Comparison of ENCODE assay signal across 7 mouse cellular contexts in genomic region chr2:32908796-32909195, GRCm38 (mm10). TPM values are rescaled to one million over a fixed set of nuclear protein-coding genes. Genes with fewer than 3 reads are reported as not detected.
A peak's percentile ranks its signal among the peaks of the same experiment; 100 is the strongest.
DNase-seq lines count a peak whose midpoint lies in the region; ATAC-seq lines count a peak whose summit lies in the region.

No protein-coding gene starts in this region.

- H3K4me1 ChIP-seq in forebrain, embryonic 11.5 days (replicated peaks; ENCODE audit: control insufficient read depth, insufficient read depth, low read length) = peaks cover 17% of the 10 kb centered on the region
- H3K4me1 ChIP-seq in hindbrain, embryonic 15.5 days (replicated peaks) = peaks cover 30% of the 10 kb centered on the region

- no peaks in the 10 kb centered on the region for H3K9me3 ChIP-seq in forebrain, embryonic 11.5 days (ENCODE audit: control insufficient read depth, low read length)
- H3K9me3 ChIP-seq in hindbrain, embryonic 15.5 days = no peaks in the 10 kb centered on the region

- 26% methylated on average over 11 of the region's 11 CpGs for WGBS in forebrain, embryonic 11.5 days
- WGBS in hindbrain, embryonic 15.5 days = 26% methylated on average over 11 of the region's 11 CpGs
- 93% methylated on average over 10 of the region's 11 CpGs for WGBS in macrophage (ENCODE audit: missing documents)

- no peak for ATAC-seq in forebrain, embryonic 11.5 days (replicated peaks; ENCODE audit: low FRiP score)
- no peak for ATAC-seq in hindbrain, embryonic 15.5 days (ENCODE audit: low FRiP score, low read depth)

- H3K36me3 ChIP-seq in forebrain, embryonic 11.5 days (ENCODE audit: control insufficient read depth, insufficient read depth, low read length) = no peaks in the 10 kb centered on the region; the same call in 1 of the 2 replicates
- H3K36me3 ChIP-seq in hindbrain, embryonic 15.5 days = peaks cover 19% of the 10 kb centered on the region
- H3K36me3 ChIP-seq in macrophage (ENCODE audit: inconsistent target) = peaks cover 50% of the 10 kb centered on the region

- no peak overlapping the region for H3K9ac ChIP-seq in forebrain, embryonic 11.5 days (ENCODE audit: low read length)
- no peak overlapping the region for H3K9ac ChIP-seq in hindbrain, embryonic 15.5 days

- peaks cover 83% of the 10 kb centered on the region for H3K79me2 ChIP-seq in macrophage (ENCODE audit: inconsistent target)

- peaks cover 4% of the 10 kb centered on the region; the same call in 1 of the 2 replicates for H3K27me3 ChIP-seq in forebrain, embryonic 11.5 days (ENCODE audit: control insufficient read depth, insufficient read depth, low read length)
- no peaks in the 10 kb centered on the region for H3K27me3 ChIP-seq in hindbrain, embryonic 15.5 days

- no peak overlapping the region for H3K4me3 ChIP-seq in forebrain, embryonic 11.5 days (ENCODE audit: low read depth, low read length)
- H3K4me3 ChIP-seq in hindbrain, embryonic 15.5 days = no peak overlapping the region
- no peak overlapping the region for H3K4me3 ChIP-seq in macrophage (ENCODE audit: inconsistent target)

- peak; percentile 27 for DNase-seq in embryo, embryonic 10.5 days (ENCODE audit: low spot score)
- DNase-seq in forebrain, embryonic 11.5 days (ENCODE audit: low spot score) = no peak
- DNase-seq in ovary, postnatal 14 days (ENCODE audit: low spot score) = no peak
- DNase-seq in thymus, postnatal 0 days (ENCODE audit: low spot score) = no peak
- no peak for DNase-seq in natural killer cell, adult 2 months (ENCODE audit: low spot score in 2 of 2)

- 0 out of 2 replicates have a peak overlapping the region, but pooled peaks have one; percentile 42 for H3K27ac ChIP-seq in forebrain, embryonic 11.5 days (ENCODE audit: low read depth, low read length)
- H3K27ac ChIP-seq in hindbrain, embryonic 15.5 days (replicated peaks) = peak overlapping the region; percentile 63
- peak overlapping the region; percentile 77 for H3K27ac ChIP-seq in macrophage

- H3K4me2 ChIP-seq in forebrain, embryonic 11.5 days (ENCODE audit: low read depth, low read length, severe bottlenecking) = no peak overlapping the region
- H3K4me2 ChIP-seq in hindbrain, embryonic 15.5 days = 0 out of 2 replicates have a peak overlapping the region, but pooled peaks have one; percentile 9

RNA-seq across cellular contexts. Expression of gene Fam129b, which starts 32.9 kb away (rescaled TPM):
- polyA plus RNA-seq in forebrain, embryonic 11.5 days (2014; fragmentation: Nextera tagmentation; extraction: Ambion mirVana) = 13.8 and 15.4 TPM in 2 replicates
- polyA plus RNA-seq in hindbrain, embryonic 15.5 days (2015; fragmentation: Nextera tagmentation; extraction: Ambion mirVana) = 33.5 and 33.9 TPM in 2 replicates
- total RNA-seq in macrophage (2018; cell fraction: chromatin; rRNA removed) = 100 to 1,000 TPM in 13 of 26 experiments, 10 to 100 TPM in 13; 35.9 to 648 (median 91.5) TPM
- total RNA-seq in macrophage (2018; cell fraction: cytosol; rRNA removed) = 100 to 1,000 TPM in 14 of 26 experiments, 10 to 100 TPM in 12; 52.3 to 460 (median 164) TPM
- 100 to 1,000 TPM in 13 of 26 experiments, 10 to 100 TPM in 13; 39.2 to 371 (median 100) TPM for total RNA-seq in macrophage (2018; cell fraction: nucleus; rRNA removed)
- polyA plus RNA-seq in macrophage (2018) = 117 to 240 TPM (median 185 TPM) in 3 replicates
- 10.9 and 12.4 TPM in 2 replicates for polyA plus RNA-seq in thymus, postnatal 0 days (2015; fragmentation: Nextera tagmentation; extraction: Ambion mirVana)

RNA-seq across cellular contexts. Expression of gene Rpl12, which starts 52.6 kb away (rescaled TPM):
- 134 and 151 TPM in 2 replicates for polyA plus RNA-seq in forebrain, embryonic 11.5 days (2014; fragmentation: Nextera tagmentation; extraction: Ambion mirVana)
- 94.0 and 104 TPM in 2 replicates for polyA plus RNA-seq in hindbrain, embryonic 15.5 days (2015; fragmentation: Nextera tagmentation; extraction: Ambion mirVana)
- total RNA-seq in macrophage (2018; cell fraction: chromatin; rRNA removed) = 100 to 1,000 TPM in 14 of 26 experiments, 10 to 100 TPM in 12; 49.4 to 246 (median 102) TPM
- 1,000 to 10,000 TPM in 1 of 26 experiments, 100 to 1,000 TPM in 25; 247 to 1,058 (median 502) TPM for total RNA-seq in macrophage (2018; cell fraction: cytosol; rRNA removed)
- total RNA-seq in macrophage (2018; cell fraction: nucleus; rRNA removed) = 100 to 1,000 TPM in 14 of 26 experiments, 10 to 100 TPM in 12; 77.9 to 417 (median 104) TPM
- polyA plus RNA-seq in macrophage (2018) = 494 to 663 TPM (median 662 TPM) in 3 replicates
- polyA plus RNA-seq in thymus, postnatal 0 days (2015; fragmentation: Nextera tagmentation; extraction: Ambion mirVana) = 269 and 272 TPM in 2 replicates

RNA-seq across cellular contexts. Expression of gene Lrsam1, which starts 52.6 kb away (rescaled TPM):
- 10.7 and 13.0 TPM in 2 replicates for polyA plus RNA-seq in forebrain, embryonic 11.5 days (2014; fragmentation: Nextera tagmentation; extraction: Ambion mirVana)
- polyA plus RNA-seq in hindbrain, embryonic 15.5 days (2015; fragmentation: Nextera tagmentation; extraction: Ambion mirVana) = 22.6 and 25.2 TPM in 2 replicates
- total RNA-seq in macrophage (2018; cell fraction: chromatin; rRNA removed) = 100 to 1,000 TPM in 7 of 26 experiments, 10 to 100 TPM in 19; 12.7 to 176 (median 74.9) TPM
- 10 to 100 TPM; 10.0 to 24.4 (median 16.4) TPM for total RNA-seq in macrophage (2018; cell fraction: cytosol; rRNA removed)
- 10 to 100 TPM; 10.4 to 84.4 (median 31.7) TPM for total RNA-seq in macrophage (2018; cell fraction: nucleus; rRNA removed)
- 12.2 to 17.5 TPM (median 12.3 TPM) in 3 replicates for polyA plus RNA-seq in macrophage (2018)
- 3.3 and 4.0 TPM in 2 replicates for polyA plus RNA-seq in thymus, postnatal 0 days (2015; fragmentation: Nextera tagmentation; extraction: Ambion mirVana)
